Mouse (Mus musculus): ENCODE measurements around the gene Tyw3. TPM values are rescaled to one million over a fixed set of nuclear protein-coding genes. Genes with fewer than 3 reads are reported as not detected.
A peak's percentile ranks its signal among the peaks of the same experiment; 100 is the strongest.

Gene Tyw3
- polyA plus RNA-seq, 1 experiment from 2014 or later: 19.0 TPM

GRCm38 (mm10) chr3:154526610-154527009 lies 70.3 kb downstream of the Tyw3 start:
- no peaks in the 10 kb centered on the region for H3K36me3 ChIP-seq (ENCODE audit: control insufficient read depth, insufficient read depth, low read length)
- H3K27me3 ChIP-seq (ENCODE audit: control insufficient read depth, insufficient read depth, low read length): no peaks in the 10 kb centered on the region
- no peak overlapping the region for H3K4me3 ChIP-seq (ENCODE audit: low read depth, low read length)
- DNase-seq (ENCODE audit: low spot score): peak; percentile 18
- no peak for ATAC-seq (ENCODE audit: insufficient read depth, low FRiP score, low TSS enrichment)
- H3K9ac ChIP-seq (ENCODE audit: low read length): no peak overlapping the region
- 37% methylated on average over 6 of the region's 6 CpGs for WGBS
- no peaks in the 10 kb centered on the region for H3K4me1 ChIP-seq (ENCODE audit: control insufficient read depth, insufficient read depth, low read length)
- no peak overlapping the region for H3K4me2 ChIP-seq (ENCODE audit: low read depth)
- H3K9me3 ChIP-seq (ENCODE audit: control insufficient read depth, low read length): no peaks in the 10 kb centered on the region
- H3K27ac ChIP-seq (ENCODE audit: low read depth, low read length): no peak overlapping the region

Other genes with a start within 250 kb of the Tyw3 start
- 17.6 and 18.2 TPM in 2 replicates for gene Cryz, start 393 bp downstream of the Tyw3 start, polyA plus RNA-seq (2014; fragmentation: Nextera tagmentation; extraction: Ambion mirVana)
- gene Erich3, start 66.8 kb upstream of the Tyw3 start, polyA plus RNA-seq (2014; fragmentation: Nextera tagmentation; extraction: Ambion mirVana): 0.77 and 0.95 TPM in 2 replicates

Measured in neural tube, embryonic 11.5 days (tissue).